Mouse (Mus musculus) myocyte (in vitro differentiated cells): ENCODE measurements around the gene Cyp2a5. TPM values are rescaled to one million over a fixed set of nuclear protein-coding genes. Genes with fewer than 3 reads are reported as not detected.
"Not testable (repeated sequence)": the region's sequence is repeated elsewhere in the genome, so short reads cannot be mapped to it uniquely, and the experiment has no call there.

Experiments
- H3K27me3 ChIP-seq: one replicate; pipeline ENCODE4 v1.6.1; 2011; ENCODE audit not compliant: control insufficient read depth, insufficient read depth, insufficient read length
- H3K36me3 ChIP-seq: one replicate; pipeline ENCODE4 v1.6.1; 2011; ENCODE audit not compliant: control insufficient read depth, insufficient read depth
- H3K4me2 ChIP-seq: one replicate; pipeline ENCODE4 v1.6.1; 2011; ENCODE audit warnings: low read depth, control low read depth
- H3K4me3 ChIP-seq: one replicate; pipeline ENCODE4 v1.5.1; 2011; ENCODE audit warnings: mild to moderate bottlenecking, control low read depth, moderate library complexity
- H3K79me2 ChIP-seq: one replicate; pipeline ENCODE4 v1.6.1; 2011; ENCODE audit not compliant: control insufficient read depth, insufficient read depth
- H3ac ChIP-seq: one replicate; pipeline ENCODE4 v1.6.1; 2011; ENCODE audit not compliant: control insufficient read depth, insufficient read length
- polyA plus RNA-seq: library from polyadenylated mRNA; unstranded; fragments of >200 nt; fragmentation: generic; extraction: Trizol; gene quantifications from one replicate; pipeline ENCODE4 v1.2.1, GENCODE M21; 2012; ENCODE audit warnings: missing spikeins

Cyp2a5 gene
- polyA plus RNA-seq, 1 experiment = not detected

DNA sequence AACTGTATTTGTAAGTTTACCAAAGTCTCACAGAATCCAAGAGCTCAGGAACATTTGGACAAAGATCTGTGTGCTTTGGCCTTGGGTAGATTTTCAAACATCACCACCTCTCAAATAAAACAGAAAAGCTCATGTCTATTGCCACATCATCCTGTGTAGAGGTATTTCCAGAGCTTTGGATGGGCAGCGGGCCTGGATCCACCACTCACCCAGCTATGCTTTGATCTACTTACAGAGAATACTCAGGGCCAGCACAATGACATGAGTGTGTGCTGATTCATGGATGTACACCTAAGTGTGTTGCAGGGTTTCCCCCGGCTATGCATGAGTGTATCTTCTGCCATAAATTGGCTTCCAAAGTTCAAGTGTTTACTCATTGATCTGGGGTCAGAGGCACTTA lies 8.3 kb downstream of the Cyp2a5 start:
- not testable (repeated sequence) for H3ac ChIP-seq, H3K4me2 ChIP-seq, H3K27me3 ChIP-seq, H3K4me3 ChIP-seq, H3K36me3 ChIP-seq, H3K79me2 ChIP-seq

DNA sequence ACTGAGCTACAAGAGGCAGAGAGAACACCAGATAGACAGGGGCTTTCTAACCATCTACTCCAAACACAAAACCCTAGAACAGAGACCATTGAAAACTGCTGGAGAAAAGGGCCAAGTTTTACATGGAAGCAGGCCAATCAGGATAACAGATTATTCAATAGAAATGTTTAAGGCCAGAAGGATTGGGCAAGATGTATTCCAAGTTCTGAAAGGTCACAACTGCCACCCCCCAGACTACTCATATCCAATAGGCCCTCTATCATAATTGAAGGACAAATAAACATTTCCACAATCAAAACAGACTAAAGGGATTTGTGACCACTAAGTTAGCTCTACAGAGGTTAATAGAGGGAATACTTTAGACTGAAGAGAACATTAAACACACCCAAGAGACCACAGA lies 15.0 kb downstream of the Cyp2a5 start:
- not testable (repeated sequence) for H3K4me2 ChIP-seq, H3K4me3 ChIP-seq, H3K36me3 ChIP-seq, H3ac ChIP-seq, H3K27me3 ChIP-seq, H3K79me2 ChIP-seq

DNA sequence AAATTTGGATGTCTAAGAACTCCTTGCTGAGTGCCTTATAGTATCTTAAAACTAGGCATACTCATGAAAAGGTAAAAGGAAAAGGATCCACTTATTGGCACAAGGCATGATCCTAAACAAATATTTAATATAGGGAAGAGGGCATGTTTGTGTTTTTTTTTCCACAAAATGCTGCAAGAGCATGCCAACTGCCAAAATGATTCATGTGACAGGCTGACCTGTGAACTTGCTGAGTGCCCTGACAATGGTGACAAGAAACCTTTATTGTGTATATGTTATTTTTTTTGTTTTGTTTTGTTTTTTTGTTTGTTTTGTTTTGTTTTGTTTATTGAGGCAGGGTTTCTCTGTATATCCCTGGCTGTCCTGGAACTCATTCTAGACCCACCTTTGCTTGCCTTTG lies 43.5 kb downstream of the Cyp2a5 start:
- not testable (repeated sequence) for H3ac ChIP-seq, H3K27me3 ChIP-seq, H3K36me3 ChIP-seq, H3K79me2 ChIP-seq, H3K4me2 ChIP-seq, H3K4me3 ChIP-seq

DNA sequence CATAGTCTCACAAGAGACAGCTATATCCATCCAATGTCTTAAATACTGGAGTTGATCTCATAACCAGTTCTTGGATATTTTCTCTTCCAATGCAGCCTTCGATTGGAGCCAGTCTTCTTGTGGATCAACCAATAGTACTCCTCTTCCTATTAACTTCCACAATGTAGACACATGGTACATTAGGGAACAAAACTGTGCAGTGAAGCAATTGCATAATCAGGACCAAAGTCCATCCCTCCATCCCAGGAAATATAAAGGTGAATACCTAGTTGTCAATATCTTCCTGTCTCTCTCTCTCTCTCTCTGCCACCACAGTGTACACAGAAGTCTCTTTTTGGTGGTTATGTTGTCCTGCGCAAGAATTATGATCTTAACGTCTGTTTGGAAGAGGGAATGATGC lies 45.5 kb downstream of the Cyp2a5 start:
- not testable (repeated sequence) for H3K27me3 ChIP-seq, H3ac ChIP-seq, H3K79me2 ChIP-seq, H3K4me3 ChIP-seq, H3K4me2 ChIP-seq, H3K36me3 ChIP-seq

Other genes with a start within 250 kb of the Cyp2a5 start
- gene Vmn1r185, start 216.8 kb upstream of the Cyp2a5 start, polyA plus RNA-seq = not detected
- gene Cyp2b23, start 148.9 kb upstream of the Cyp2a5 start, polyA plus RNA-seq = not detected
- gene Cyp2b19, start 78.2 kb upstream of the Cyp2a5 start, polyA plus RNA-seq = not detected
- gene Cyp2g1, start 26.4 kb upstream of the Cyp2a5 start, polyA plus RNA-seq = not detected
- not detected for gene Cyp2a22, start 104.1 kb downstream of the Cyp2a5 start, polyA plus RNA-seq
- not detected for gene Cyp2a12, start 193.8 kb downstream of the Cyp2a5 start, polyA plus RNA-seq